Mouse (Mus musculus) stomach, postnatal 0 days (tissue): ENCODE results near the gene Thnsl2. TPM values are rescaled to one million over a fixed set of nuclear protein-coding genes. Genes with fewer than 3 reads are reported as not detected.
A peak's percentile ranks its signal among the peaks of the same experiment; 100 is the strongest.

Experiments used
- ATAC-seq: fragments of 200-750 bp; cut with Nextera tagmentation; 2 replicates; pipeline ENCODE4 v1.8.0; 2017; ENCODE audit not compliant: low FRiP score, low TSS enrichment
- DNase-seq: peaks from one replicate; pipeline ENCODE4 v3.0.0-alpha.2; 2016; ENCODE audit warnings: low spot score
- H3K27ac ChIP-seq: fragments of 300-500 bp; sonication (generic); replicated peaks from 2 replicates; pipeline ENCODE4 v1.5.1; 2014; ENCODE audit warnings: mild to moderate bottlenecking, control low read depth
- H3K27me3 ChIP-seq: fragments of 300-500 bp; sonication (generic); 2 replicates; pipeline ENCODE4 v1.6.1; 2014; ENCODE audit warnings: low read length; ENCODE audit not compliant: control insufficient read depth, insufficient read depth
- H3K36me3 ChIP-seq: fragments of 300-500 bp; sonication (generic); 2 replicates; pipeline ENCODE4 v1.6.1; 2014; ENCODE audit warnings: low read length, mixed read lengths; ENCODE audit not compliant: control insufficient read depth, insufficient read depth
- H3K4me1 ChIP-seq: fragments of 300-500 bp; sonication (generic); replicated peaks from 2 replicates; pipeline ENCODE4 v1.6.1; 2014; ENCODE audit warnings: antibody characterized with exemption; ENCODE audit not compliant: control insufficient read depth, insufficient read depth
- H3K4me2 ChIP-seq: fragments of 300-500 bp; sonication (generic); replicated peaks from 2 replicates; pipeline ENCODE4 v1.6.1; 2014; ENCODE audit warnings: low read depth, mild to moderate bottlenecking, control low read depth, moderate library complexity
- H3K4me3 ChIP-seq: fragments of 300-500 bp; sonication (generic); 2 replicates; pipeline ENCODE4 v1.5.1; 2014; ENCODE audit warnings: low read depth, low read length, control low read depth
- H3K9ac ChIP-seq: fragments of 300-500 bp; sonication (generic); 2 replicates; pipeline ENCODE4 v1.6.1; 2014; ENCODE audit warnings: mild to moderate bottlenecking, low read length, control low read depth, mixed read lengths
- H3K9me3 ChIP-seq: fragments of 300-500 bp; sonication (generic); 2 replicates; pipeline ENCODE4 v1.6.1; 2016; ENCODE audit warnings: low read length; ENCODE audit not compliant: control insufficient read depth
- CTCF ChIP-seq: IDR thresholded peaks from 2 replicates; pipeline ENCODE4 v1.5.1; 2016; ENCODE audit warnings: antibody characterized with exemption, low read depth, mild to moderate bottlenecking, moderate library complexity
- EP300 ChIP-seq: optimal IDR thresholded peaks from 2 replicates; pipeline ENCODE3; 2016; ENCODE audit warnings: antibody characterized with exemption
- WGBS: fragments of 180-500 bp; shearing (Covaris S2); extraction: QIAGEN DNeasy Blood & Tissue Kit; methylation state at CpG from one replicate; pipeline ENCODE4 v1.1.7; 2014; 5-methylcytosine and 5-hydroxymethylcytosine counted together
- polyA plus RNA-seq: library from polyadenylated mRNA; unstranded; fragments of >200 nt; fragmentation: Nextera tagmentation; extraction: Ambion mirVana; gene quantifications from 2 replicates; pipeline ENCODE4 v1.2.1, GENCODE M21; 2015

Thnsl2 gene
- polyA plus RNA-seq, 1 experiment from 2014 or later = 10.0 TPM

DNA sequence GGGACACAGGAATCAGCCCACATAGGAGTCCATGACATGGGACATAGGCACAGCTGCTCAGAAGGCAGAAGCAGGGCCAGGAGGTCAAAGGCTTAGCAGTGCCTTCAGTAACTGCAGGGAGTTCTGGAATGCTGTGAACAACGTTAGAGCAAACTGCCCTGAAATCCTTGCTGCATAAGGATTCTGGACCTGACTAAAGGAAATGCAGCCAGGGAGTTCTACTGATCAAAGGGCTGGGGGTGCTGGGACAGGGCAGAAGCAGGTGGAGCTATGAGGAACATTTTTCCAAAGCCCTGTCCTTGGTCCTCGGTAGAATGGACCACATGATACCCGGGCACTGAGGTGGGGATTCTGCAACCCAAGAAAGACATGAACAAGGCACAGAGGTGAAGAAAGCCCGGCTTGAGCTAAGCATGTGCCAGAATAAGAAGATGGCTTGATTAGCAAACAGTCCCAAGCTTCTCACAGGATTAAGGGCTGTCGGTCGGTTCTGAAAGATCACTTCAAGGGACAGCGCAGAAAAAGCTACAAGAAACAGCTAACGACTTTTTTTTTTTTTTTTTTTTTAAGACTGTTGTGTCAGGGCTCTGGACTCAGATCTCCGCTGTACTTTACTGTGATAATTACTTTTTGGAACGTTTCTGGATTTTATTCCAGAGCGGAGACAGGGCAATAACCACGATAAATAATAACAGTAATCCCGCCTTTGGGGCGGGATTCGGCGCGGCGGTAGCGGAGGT is 915 bp downstream of the Thnsl2 start:
- H3K4me3 ChIP-seq = peak overlapping the region; percentile 61
- 2% methylated on average over 19 of the region's 19 CpGs for WGBS
- TF ChIP-seq CTCF = no peak
- TF ChIP-seq EP300 = no peak
- H3K9ac ChIP-seq = peak overlapping the region; percentile 80
- no peaks in the 10 kb centered on the region for H3K4me1 ChIP-seq
- peak; percentile 1; the same call in 1 of the 2 replicates for ATAC-seq
- H3K9me3 ChIP-seq = no peaks in the 10 kb centered on the region
- H3K36me3 ChIP-seq = no peaks in the 10 kb centered on the region
- no peak for DNase-seq
- H3K27me3 ChIP-seq = no peaks in the 10 kb centered on the region
- peak overlapping the region; percentile 78 for H3K4me2 ChIP-seq
- peak overlapping the region; percentile 80; the same call in 1 of the 2 replicates for H3K27ac ChIP-seq

DNA sequence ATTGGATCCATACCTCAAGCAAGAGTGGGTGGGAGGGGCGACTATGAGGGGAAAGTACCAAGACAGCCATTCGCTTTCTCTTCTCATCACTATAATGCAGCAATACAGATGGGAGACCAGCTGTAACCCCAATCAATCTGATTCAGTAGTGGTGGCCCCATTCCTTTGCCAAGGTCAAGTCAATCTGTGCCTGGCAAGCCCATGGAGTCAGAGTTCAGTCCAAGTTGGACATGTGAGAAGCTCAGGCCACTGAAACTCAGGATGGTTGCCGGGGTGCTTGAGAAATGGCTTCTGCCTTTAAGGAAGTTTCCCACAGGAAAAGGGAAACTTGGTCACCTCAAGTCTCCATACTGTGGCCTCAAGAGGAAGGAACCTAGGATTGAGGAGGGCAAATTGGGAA is 9.2 kb downstream of the Thnsl2 start:
- no peak overlapping the region for H3K27ac ChIP-seq
- no peaks in the 10 kb centered on the region for H3K4me1 ChIP-seq
- TF ChIP-seq CTCF = no peak
- TF ChIP-seq EP300 = no peak
- no peak overlapping the region for H3K9ac ChIP-seq
- 85% methylated on average over 3 of the region's 3 CpGs for WGBS
- no peaks in the 10 kb centered on the region for H3K9me3 ChIP-seq
- no peaks in the 10 kb centered on the region for H3K36me3 ChIP-seq
- H3K4me3 ChIP-seq = no peak overlapping the region
- DNase-seq (no peak), ATAC-seq (no peak)
- no peak overlapping the region for H3K4me2 ChIP-seq
- no peaks in the 10 kb centered on the region for H3K27me3 ChIP-seq

DNA sequence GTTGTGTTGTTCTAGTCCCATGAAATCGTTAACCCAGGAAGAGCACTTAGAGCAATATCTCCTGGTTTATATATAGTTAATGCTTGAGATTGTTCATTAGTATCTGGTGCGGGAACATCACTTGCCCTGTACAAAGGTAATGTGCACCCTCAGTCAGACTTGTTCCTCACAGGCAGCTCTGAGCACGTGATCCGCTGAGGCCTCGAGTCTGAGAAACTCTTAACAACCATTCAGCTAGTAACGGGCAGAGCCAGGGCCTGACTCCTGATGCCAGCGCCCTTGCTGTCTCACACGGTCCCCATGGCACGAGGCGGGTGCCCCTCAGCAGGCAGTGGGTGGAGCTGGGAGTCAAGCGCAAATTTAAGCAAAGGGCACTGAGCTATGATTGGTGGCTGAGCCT is 10.7 kb downstream of the Thnsl2 start:
- ATAC-seq (no peak), DNase-seq (no peak)
- H3K27ac ChIP-seq = no peak overlapping the region
- H3K36me3 ChIP-seq = no peaks in the 10 kb centered on the region
- H3K27me3 ChIP-seq = no peaks in the 10 kb centered on the region
- no peaks in the 10 kb centered on the region for H3K4me1 ChIP-seq
- no peak overlapping the region for H3K4me2 ChIP-seq
- H3K4me3 ChIP-seq = no peak overlapping the region
- TF ChIP-seq CTCF (no peak), EP300 (no peak)
- H3K9me3 ChIP-seq = no peaks in the 10 kb centered on the region
- 79% methylated on average over 11 of the region's 11 CpGs for WGBS
- no peak overlapping the region for H3K9ac ChIP-seq

DNA sequence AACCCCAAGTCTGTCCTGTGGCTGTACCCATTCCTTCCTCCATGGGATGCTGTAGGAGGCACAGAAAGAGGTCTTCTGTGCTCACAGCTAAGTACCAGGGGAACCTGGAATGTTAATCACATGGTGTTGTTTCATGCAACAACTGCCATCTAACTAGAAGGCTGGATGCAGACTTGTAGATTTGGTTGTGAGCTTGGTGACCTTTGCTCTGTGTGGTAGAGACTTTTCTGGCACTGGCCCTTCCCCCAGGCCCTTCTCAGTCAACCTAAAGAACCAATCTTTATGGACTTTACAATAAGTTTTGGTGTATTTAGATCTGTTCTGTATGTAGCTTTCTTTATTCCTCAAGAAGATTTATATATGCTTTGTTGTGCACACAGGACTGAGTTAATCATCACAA is 13.2 kb downstream of the Thnsl2 start:
- no peak for DNase-seq
- Histone ChIP-seq H3K27ac (no peak overlapping the region), H3K9ac (no peak overlapping the region), H3K4me3 (no peak overlapping the region), H3K4me2 (no peak overlapping the region), H3K9me3 (no peaks in the 10 kb centered on the region), H3K4me1 (no peaks in the 10 kb centered on the region), H3K27me3 (no peaks in the 10 kb centered on the region), H3K36me3 (no peaks in the 10 kb centered on the region)
- no peak for TF ChIP-seq EP300
- no peak for TF ChIP-seq CTCF
- ATAC-seq = no peak

DNA sequence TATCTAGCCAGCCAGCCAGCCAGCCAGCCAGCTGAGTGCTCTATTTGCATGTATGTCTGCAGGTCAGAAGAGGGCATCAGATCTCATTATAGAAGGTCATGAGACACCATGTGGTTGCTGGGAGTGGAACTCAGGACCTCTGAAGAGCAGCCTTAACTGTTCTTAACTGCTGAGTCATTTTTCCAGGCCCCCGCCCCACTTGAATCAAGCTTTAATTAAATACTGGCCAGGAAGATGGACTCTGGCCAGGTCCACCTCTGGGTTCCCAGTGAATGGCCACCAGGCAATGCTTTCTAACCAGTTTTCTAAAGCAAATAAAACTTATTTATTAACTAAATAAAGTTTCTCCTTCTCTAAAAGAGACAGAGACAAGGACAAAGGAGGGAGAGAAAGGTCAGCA is 14.0 kb downstream of the Thnsl2 start:
- DNase-seq = peak; percentile 47

DNA sequence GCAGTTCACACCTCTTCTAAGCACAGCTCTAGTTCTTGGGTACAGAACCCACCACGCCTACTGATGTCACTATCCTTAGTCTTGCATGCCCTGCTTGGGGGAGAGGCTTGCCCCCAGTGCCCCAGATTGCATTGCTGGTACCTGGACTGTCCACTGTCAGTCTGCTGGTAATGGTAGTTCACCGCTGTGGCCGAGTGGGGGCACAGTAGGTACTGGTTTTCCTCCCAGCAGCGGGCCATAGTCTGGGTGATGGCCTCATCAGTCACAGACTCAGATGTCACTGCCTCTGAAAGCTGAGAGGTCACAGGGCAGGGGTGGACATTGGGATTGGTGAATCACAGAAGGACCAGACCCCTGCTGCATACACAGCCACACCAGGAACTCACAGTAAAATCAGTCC is 15.2 kb downstream of the Thnsl2 start:
- WGBS = 50% methylated on average over 4 of the region's 4 CpGs

More for the DNA sequence above, 14.0 kb downstream of the Thnsl2 start:
- H3K27me3 ChIP-seq = no peaks in the 10 kb centered on the region
- no peaks in the 10 kb centered on the region for H3K4me1 ChIP-seq
- WGBS = 71% methylated on average over 1 of the region's 1 CpGs
- no peak overlapping the region for H3K27ac ChIP-seq
- no peak overlapping the region for H3K4me2 ChIP-seq
- ATAC-seq = peak; percentile 69
- no peaks in the 10 kb centered on the region for H3K36me3 ChIP-seq
- no peaks in the 10 kb centered on the region for H3K9me3 ChIP-seq
- no peak overlapping the region for H3K4me3 ChIP-seq
- H3K9ac ChIP-seq = no peak overlapping the region
- TF ChIP-seq CTCF (no peak), EP300 (no peak)

More for the DNA sequence above, 15.2 kb downstream of the Thnsl2 start:
- Histone ChIP-seq H3K36me3 (no peaks in the 10 kb centered on the region), H3K9me3 (no peaks in the 10 kb centered on the region), H3K27ac (no peak overlapping the region), H3K4me1 (no peaks in the 10 kb centered on the region), H3K4me3 (no peak overlapping the region), H3K27me3 (no peaks in the 10 kb centered on the region), H3K9ac (no peak overlapping the region), H3K4me2 (no peak overlapping the region)
- no peak for DNase-seq
- no peak; the same call in 1 of the 2 replicates for ATAC-seq
- TF ChIP-seq CTCF = no peak; the same call in 1 of the 2 replicates
- no peak for TF ChIP-seq EP300
